Mouse (Mus musculus): ENCODE measurements around the gene Gng10.

DNA sequence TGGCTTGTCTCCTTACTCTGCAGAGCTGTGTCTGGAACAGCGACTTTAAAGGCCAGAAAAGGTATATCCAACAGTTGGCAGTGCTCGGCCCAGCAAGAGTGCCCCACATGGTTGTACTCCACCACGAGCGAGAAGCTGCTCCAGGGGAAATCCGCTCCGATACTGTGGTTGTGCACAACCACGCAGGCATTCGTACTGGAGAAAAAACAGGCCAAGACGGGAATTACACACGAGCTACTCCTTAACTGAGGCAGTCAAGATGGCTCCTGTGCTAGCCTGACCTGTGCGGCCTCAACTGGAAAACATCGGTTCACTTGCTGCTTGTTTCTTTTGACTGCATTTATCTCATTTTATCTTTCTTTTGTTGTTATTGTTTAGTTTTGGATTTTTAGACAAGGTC lies 27.6 kb downstream of the Gng10 start:
- no peak for TF ChIP-seq EP300 (optimal IDR thresholded peaks at IDR 0.05)
- no peak for TF ChIP-seq CTCF (IDR thresholded peaks at IDR 0.05; ENCODE audit: low read depth)
